8 mouse cellular contexts compared by ENCODE assay signal in genomic region chrX:7722691-7723090, GRCm38 (mm10). TPM values are rescaled to one million over a fixed set of nuclear protein-coding genes. Genes with fewer than 3 reads are reported as not detected.
DNase-seq lines count a peak whose midpoint lies in the region; ATAC-seq and TF ChIP-seq lines count a peak whose summit lies in the region.

No protein-coding gene starts in this region.

- peaks cover 5% of the 10 kb centered on the region for H3K4me1 ChIP-seq in hindbrain, embryonic 16.5 days (ENCODE audit: control insufficient read depth, insufficient read depth, low read depth, low read length)
- no peaks in the 10 kb centered on the region for H3K4me1 ChIP-seq in midbrain, postnatal 0 days (ENCODE audit: insufficient read depth, low read length)

- H3K4me2 ChIP-seq in hindbrain, embryonic 16.5 days (ENCODE audit: low read length), result peak overlapping the region; percentile 74
- peak overlapping the region; percentile 61 for H3K4me2 ChIP-seq in midbrain, postnatal 0 days (ENCODE audit: low read depth, low read length, poor library complexity, severe bottlenecking)

- peak overlapping the region; percentile 74 for H3K9ac ChIP-seq in hindbrain, embryonic 16.5 days (ENCODE audit: low read depth, low read length)
- H3K9ac ChIP-seq in midbrain, postnatal 0 days (replicated peaks; ENCODE audit: low read length, poor library complexity, severe bottlenecking), result 0 out of 2 replicates have a peak overlapping the region, but pooled peaks have one; percentile 50

- no peaks in the 10 kb centered on the region; the same call in 1 of the 2 replicates for H3K9me3 ChIP-seq in hindbrain, embryonic 16.5 days (ENCODE audit: control insufficient read depth, low read length)
- no peaks in the 10 kb centered on the region for H3K9me3 ChIP-seq in midbrain, postnatal 0 days (ENCODE audit: low read length)

- no peak for DNase-seq in left cerebral cortex, adult 2 months (ENCODE audit: extremely low spot score in 1 of 2, low spot score in 2 of 2)
- no peak for DNase-seq in left cerebral cortex, postnatal 25 days (ENCODE audit: low spot score in 2 of 2)
- DNase-seq in adipocyte (ENCODE audit: low spot score) (peak; percentile 58), MN1 (ENCODE audit: low spot score) (no peak)
- no peak for DNase-seq in midbrain, postnatal 0 days (ENCODE audit: low spot score)
- no peak for DNase-seq in spleen, postnatal 14 days (ENCODE audit: low spot score in 2 of 2)

- 23% methylated on average over 4 of the region's 4 CpGs for WGBS in hindbrain, embryonic 16.5 days
- 39% methylated on average over 4 of the region's 4 CpGs for WGBS in midbrain, postnatal 0 days

- intact Hi-C loops in left cerebral cortex, adult 2 months (cut with DNase I), result no loop called here
- intact Hi-C loops in left cerebral cortex, postnatal 25 days (cut with DNase I), result no loop called here

- H3K27ac ChIP-seq in left cerebral cortex, adult 2 months, result no peak overlapping the region
- no peak overlapping the region for H3K27ac ChIP-seq in hindbrain, embryonic 16.5 days (ENCODE audit: low read depth, low read length)
- no peak overlapping the region for H3K27ac ChIP-seq in midbrain, postnatal 0 days (ENCODE audit: low read depth, low read length)

- H3K27me3 ChIP-seq in hindbrain, embryonic 16.5 days (replicated peaks; ENCODE audit: control insufficient read depth, insufficient read depth, low read length), result no peaks in the 10 kb centered on the region
- no peaks in the 10 kb centered on the region for H3K27me3 ChIP-seq in midbrain, postnatal 0 days (ENCODE audit: insufficient read depth, low read length)

- H3K4me3 ChIP-seq in left cerebral cortex, adult 2 months, result peak overlapping the region; percentile 58
- peak overlapping the region; percentile 60 for H3K4me3 ChIP-seq in hindbrain, embryonic 16.5 days (ENCODE audit: low read length)
- peak overlapping the region; percentile 48 for H3K4me3 ChIP-seq in midbrain, postnatal 0 days (ENCODE audit: low read depth, low read length)

- no peak for ATAC-seq in hindbrain, embryonic 16.5 days
- ATAC-seq in midbrain, postnatal 0 days (ENCODE audit: low FRiP score), result no peak
- no peak for ATAC-seq in megakaryocyte progenitor cell, adult 5-6 weeks (replicated peaks; ENCODE audit: poor library complexity)

- H3K36me3 ChIP-seq in hindbrain, embryonic 16.5 days (ENCODE audit: control insufficient read depth, insufficient read depth, low read length), result peaks cover 2% of the 10 kb centered on the region; the same call in 1 of the 2 replicates
- H3K36me3 ChIP-seq in midbrain, postnatal 0 days (ENCODE audit: insufficient read depth, low read length), result 0 out of 2 replicates have a peak, but pooled peaks cover 3% of the 10 kb centered on the region

- TF ChIP-seq CTCF in left cerebral cortex, adult 2 months (IDR thresholded peaks at IDR 0.05), result no peak
- no peak for TF ChIP-seq CTCF in midbrain, postnatal 0 days (IDR thresholded peaks at IDR 0.05)

RNA-seq across cellular contexts. Expression of gene Gm45208, which starts 0.6 kb away (rescaled TPM):
- total RNA-seq in left cerebral cortex, adult 2 months (2021), result not detected
- total RNA-seq in left cerebral cortex, postnatal 25 days (2021), result not detected
- not detected in 2 replicates for polyA plus RNA-seq in hindbrain, embryonic 16.5 days (2015; fragmentation: Nextera tagmentation; extraction: Ambion mirVana)
- 0.71 TPM in 1 of 2 replicates, not detected in the other for total RNA-seq in midbrain, postnatal 0 days (2014; rRNA removed)
- polyA plus RNA-seq in midbrain, postnatal 0 days (2015; fragmentation: Nextera tagmentation; extraction: Ambion mirVana), result not detected in 2 replicates
- total RNA-seq in megakaryocyte progenitor cell, adult 5-6 weeks (2015), result 0.59 TPM in 1 of 2 replicates, not detected in the other
- total RNA-seq in megakaryocyte progenitor cell, adult 5-6 weeks (2017), result not detected in 2 replicates

RNA-seq across cellular contexts. Expression of gene Praf2, which starts 5.5 kb away (rescaled TPM):
- 10 to 100 TPM; 88.9 to 92.7 TPM for total RNA-seq in left cerebral cortex, adult 2 months (2021)
- 100 to 1,000 TPM in 1 of 2 experiments, 10 to 100 TPM in 1; 99.9 to 103 TPM for total RNA-seq in left cerebral cortex, postnatal 25 days (2021)
- polyA plus RNA-seq in hindbrain, embryonic 16.5 days (2015; fragmentation: Nextera tagmentation; extraction: Ambion mirVana), result 143 and 144 TPM in 2 replicates
- total RNA-seq in midbrain, postnatal 0 days (2014; rRNA removed), result 110 and 134 TPM in 2 replicates
- 136 and 146 TPM in 2 replicates for polyA plus RNA-seq in midbrain, postnatal 0 days (2015; fragmentation: Nextera tagmentation; extraction: Ambion mirVana)
- total RNA-seq in megakaryocyte progenitor cell, adult 5-6 weeks (2015), result 11.1 and 15.3 TPM in 2 replicates
- total RNA-seq in megakaryocyte progenitor cell, adult 5-6 weeks (2017), result 3.4 and 4.9 TPM in 2 replicates

RNA-seq across cellular contexts. Expression of gene Wdr45, which starts 8.6 kb away (rescaled TPM):
- 10 to 100 TPM; 61.0 to 68.9 TPM for total RNA-seq in left cerebral cortex, adult 2 months (2021)
- total RNA-seq in left cerebral cortex, postnatal 25 days (2021), result 10 to 100 TPM; 57.6 to 61.6 TPM
- 31.6 and 36.3 TPM in 2 replicates for polyA plus RNA-seq in hindbrain, embryonic 16.5 days (2015; fragmentation: Nextera tagmentation; extraction: Ambion mirVana)
- 34.6 and 42.0 TPM in 2 replicates for total RNA-seq in midbrain, postnatal 0 days (2014; rRNA removed)
- 27.2 and 30.5 TPM in 2 replicates for polyA plus RNA-seq in midbrain, postnatal 0 days (2015; fragmentation: Nextera tagmentation; extraction: Ambion mirVana)
- 27.3 and 39.9 TPM in 2 replicates for total RNA-seq in megakaryocyte progenitor cell, adult 5-6 weeks (2015)
- 18.4 and 21.7 TPM in 2 replicates for total RNA-seq in megakaryocyte progenitor cell, adult 5-6 weeks (2017)

RNA-seq across cellular contexts. Expression of gene Gpkow, which starts 25.8 kb away (rescaled TPM):
- total RNA-seq in left cerebral cortex, adult 2 months (2021), result 10 to 100 TPM; 32.9 to 34.5 TPM
- 10 to 100 TPM; 33.2 to 34.0 TPM for total RNA-seq in left cerebral cortex, postnatal 25 days (2021)
- polyA plus RNA-seq in hindbrain, embryonic 16.5 days (2015; fragmentation: Nextera tagmentation; extraction: Ambion mirVana), result 45.7 and 51.2 TPM in 2 replicates
- 11.9 and 25.1 TPM in 2 replicates for total RNA-seq in midbrain, postnatal 0 days (2014; rRNA removed)
- polyA plus RNA-seq in midbrain, postnatal 0 days (2015; fragmentation: Nextera tagmentation; extraction: Ambion mirVana), result 41.6 and 42.3 TPM in 2 replicates
- total RNA-seq in megakaryocyte progenitor cell, adult 5-6 weeks (2015), result 26.8 and 28.2 TPM in 2 replicates
- 19.2 and 24.4 TPM in 2 replicates for total RNA-seq in megakaryocyte progenitor cell, adult 5-6 weeks (2017)

RNA-seq across cellular contexts. Expression of gene Ccdc120, which starts 28.0 kb away (rescaled TPM):
- 10 to 100 TPM; 26.3 TPM for total RNA-seq in left cerebral cortex, adult 2 months (2021)
- total RNA-seq in left cerebral cortex, postnatal 25 days (2021), result 10 to 100 TPM; 19.5 to 22.1 TPM
- 52.8 and 55.8 TPM in 2 replicates for polyA plus RNA-seq in hindbrain, embryonic 16.5 days (2015; fragmentation: Nextera tagmentation; extraction: Ambion mirVana)
- total RNA-seq in midbrain, postnatal 0 days (2014; rRNA removed), result 272 and 352 TPM in 2 replicates
- 64.9 and 71.6 TPM in 2 replicates for polyA plus RNA-seq in midbrain, postnatal 0 days (2015; fragmentation: Nextera tagmentation; extraction: Ambion mirVana)
- 0.88 and 1.2 TPM in 2 replicates for total RNA-seq in megakaryocyte progenitor cell, adult 5-6 weeks (2015)
- 0.33 and 1.1 TPM in 2 replicates for total RNA-seq in megakaryocyte progenitor cell, adult 5-6 weeks (2017)
